Mouse (Mus musculus) spleen, adult 2 months (tissue): ENCODE measurements around the gene Bdh1. TPM values are rescaled to one million over a fixed set of nuclear protein-coding genes. Genes with fewer than 3 reads are reported as not detected.

Source experiments
- DNase-seq, 2 experiments: peaks; one replicate each; pipeline versions ENCODE4 v3.0.0 to v3.0.0-alpha.2; 2012 to 2021; ENCODE audit warnings: low spot score in 2 of 2, low read depth in 1 of 2
- H3K27ac ChIP-seq: fragments of 200-500 bp; 2 replicates; pipeline ENCODE4 v1.5.1; 2012; ENCODE audit warnings: low read length, inconsistent platforms; ENCODE audit not compliant: insufficient read depth
- H3K27me3 ChIP-seq: fragments of 200-500 bp; 2 replicates; pipeline ENCODE4 v1.6.1; 2012; ENCODE audit warnings: mild to moderate bottlenecking, moderate library complexity, low read length, inconsistent platforms; ENCODE audit not compliant: control insufficient read depth, insufficient read depth
- H3K36me3 ChIP-seq: fragments of 200-500 bp; 2 replicates; pipeline ENCODE4 v1.6.1; 2012; ENCODE audit warnings: mild to moderate bottlenecking, low read length, inconsistent platforms; ENCODE audit not compliant: control insufficient read depth, insufficient read depth
- H3K4me1 ChIP-seq: fragments of 200-500 bp; 2 replicates; pipeline ENCODE4 v1.6.1; 2011; ENCODE audit warnings: inconsistent platforms; ENCODE audit not compliant: control insufficient read depth, insufficient read depth, insufficient read length
- H3K4me3 ChIP-seq: fragments of 200-500 bp; 2 replicates; pipeline ENCODE4 v1.5.1; 2011; ENCODE audit warnings: mild to moderate bottlenecking, inconsistent platforms; ENCODE audit not compliant: insufficient read depth, insufficient read length; ENCODE audit errors: extremely low read depth
- CTCF ChIP-seq: fragments of 200-500 bp; IDR thresholded peaks from 2 replicates; pipeline ENCODE4 v1.5.1; 2011; ENCODE audit warnings: mild to moderate bottlenecking, inconsistent platforms; ENCODE audit not compliant: insufficient read depth, insufficient read length, insufficient replicate concordance; ENCODE audit errors: extremely low read depth
- POLR2A ChIP-seq: fragments of 200-500 bp; IDR thresholded peaks from 2 replicates; pipeline ENCODE4 v1.6.1; 2011; ENCODE audit warnings: low read depth, low read length, inconsistent platforms
- WGBS: fragments of 180-500 bp; shearing (Covaris S2); methylation state at CpG from one replicate; pipeline ENCODE4 v1.1.7; 2018; 5-methylcytosine and 5-hydroxymethylcytosine counted together
- polyA plus RNA-seq: library from polyadenylated mRNA; depleted of rRNA; stranded (reverse); fragments of >200 nt; gene quantifications from 2 replicates; pipeline ENCODE4 v1.2.3, GENCODE M21; 2012

Bdh1 gene
- polyA plus RNA-seq, 1 experiment, result 10.9 TPM

DNA sequence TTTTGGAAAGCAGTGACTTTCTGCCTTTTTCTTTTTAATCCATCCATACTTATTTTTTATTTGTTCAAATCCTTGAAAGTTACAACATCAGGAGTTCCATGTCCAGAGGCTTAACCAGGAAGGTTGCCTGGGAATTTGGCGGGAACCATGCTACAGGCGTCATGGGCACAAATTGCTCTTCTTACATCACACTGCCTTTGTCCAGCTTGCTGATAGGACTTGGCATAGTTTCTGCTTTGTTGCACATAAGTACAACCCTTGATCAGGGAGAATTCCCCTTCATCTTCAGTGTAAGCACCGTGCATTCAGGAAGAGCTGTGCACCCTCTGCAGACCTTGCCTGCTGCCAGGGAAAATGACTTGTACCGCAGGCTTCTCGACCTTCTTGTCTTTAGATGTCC, 17.4 kb downstream of the Bdh1 start:
- no peak for TF ChIP-seq CTCF
- TF ChIP-seq POLR2A, result no peak
- 91% methylated on average over 5 of the region's 5 CpGs for WGBS
- H3K4me3 ChIP-seq, result no peak overlapping the region
- DNase-seq, result no peak
- no peak overlapping the region for H3K27ac ChIP-seq
- no peaks in the 10 kb centered on the region for H3K27me3 ChIP-seq
- H3K4me1 ChIP-seq, result no peaks in the 10 kb centered on the region
- no peaks in the 10 kb centered on the region; the same call in 1 of the 2 replicates for H3K36me3 ChIP-seq

DNA sequence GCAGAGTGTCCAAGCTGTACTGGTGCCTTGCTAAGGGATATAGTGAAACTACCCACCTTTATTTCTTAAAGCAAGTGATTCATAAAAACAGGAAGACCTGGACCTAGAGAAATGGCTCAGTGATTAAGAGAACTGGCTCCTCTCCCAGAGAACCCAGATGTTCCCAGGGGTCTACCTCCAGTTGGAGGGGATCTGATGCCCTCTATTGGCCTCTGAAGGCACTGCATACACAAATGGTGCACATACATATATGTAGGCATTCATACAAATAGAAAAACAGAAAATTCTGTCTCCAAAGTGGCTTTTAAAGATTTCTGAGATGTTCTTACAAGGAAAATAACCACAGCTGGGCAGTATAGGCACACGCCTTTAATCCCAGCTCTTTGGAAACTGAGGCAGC, 18.0 kb downstream of the Bdh1 start:
- Histone ChIP-seq H3K27me3 (no peaks in the 10 kb centered on the region), H3K4me3 (no peak overlapping the region), H3K27ac (no peak overlapping the region), H3K4me1 (no peaks in the 10 kb centered on the region), H3K36me3 (no peaks in the 10 kb centered on the region; the same call in 1 of the 2 replicates)
- TF ChIP-seq POLR2A (no peak), CTCF (no peak)
- DNase-seq, result no peak
- 90% methylated on average over 1 of the region's 1 CpGs for WGBS

DNA sequence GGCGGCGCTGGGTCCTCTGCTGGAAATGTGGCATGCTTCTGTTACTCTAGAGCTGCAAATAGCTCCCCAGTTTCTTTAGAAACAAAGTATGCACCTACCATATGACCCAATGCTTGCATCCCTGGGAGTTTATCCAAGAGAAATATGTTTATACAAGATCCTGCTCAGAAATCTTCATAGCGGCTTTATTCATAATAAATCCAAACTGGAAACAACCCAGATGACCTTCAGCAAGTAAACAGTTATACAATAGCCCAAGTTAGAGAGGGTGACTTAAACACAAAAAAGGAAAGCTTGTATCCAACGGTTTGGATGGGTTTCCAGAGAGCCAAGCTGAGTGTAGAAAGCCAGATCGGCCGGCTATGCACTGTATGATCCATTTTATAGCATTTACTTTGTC, 22.4 kb downstream of the Bdh1 start:
- DNase-seq, result no peak
- TF ChIP-seq POLR2A (no peak), CTCF (no peak)

DNA sequence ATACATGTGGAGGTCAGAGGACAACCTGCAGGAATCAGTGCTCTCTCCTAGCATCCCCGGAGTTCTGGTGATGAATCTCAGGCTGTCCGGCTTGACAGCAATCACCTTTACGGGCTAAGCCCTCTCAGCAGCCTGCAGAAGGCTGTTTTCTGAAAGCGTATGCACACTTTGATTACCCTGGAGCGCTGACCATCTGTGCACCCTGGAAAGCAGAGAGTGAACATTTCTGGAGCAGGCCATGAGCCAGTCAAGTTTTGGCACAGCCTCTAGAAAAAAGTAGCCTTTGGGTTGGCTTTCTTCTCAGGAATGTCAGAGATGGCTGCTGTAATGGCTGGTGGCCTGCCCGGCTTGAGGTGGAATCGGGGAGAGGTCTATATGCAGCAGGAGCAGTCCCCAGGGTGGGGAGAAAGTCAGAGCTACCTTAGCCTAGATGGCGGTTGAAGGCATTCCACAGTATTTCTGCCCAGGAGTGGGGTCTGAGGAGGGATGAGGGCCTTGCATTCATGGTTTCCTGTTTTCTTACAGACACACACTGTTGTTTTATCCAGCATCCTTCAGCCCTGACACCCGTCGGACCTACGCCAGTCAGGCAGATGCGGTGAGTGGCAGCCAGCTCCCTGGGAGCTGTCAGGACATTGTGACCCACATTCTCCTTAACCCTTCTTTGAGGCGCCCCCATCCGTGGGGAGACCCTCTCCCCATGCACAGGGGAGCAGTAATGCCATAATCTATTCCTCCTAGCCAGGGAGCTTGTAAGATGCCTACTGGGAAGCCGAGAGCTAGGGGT, 24.2 kb downstream of the Bdh1 start:
- Histone ChIP-seq H3K4me3 (no peak overlapping the region), H3K27me3 (no peaks in the 10 kb centered on the region), H3K4me1 (no peaks in the 10 kb centered on the region), H3K36me3 (no peaks in the 10 kb centered on the region), H3K27ac (no peak overlapping the region)
- no peak for TF ChIP-seq CTCF
- TF ChIP-seq POLR2A, result no peak
- 95% methylated on average over 15 of the region's 15 CpGs for WGBS
- no peak for DNase-seq

More for the DNA sequence above, 22.4 kb downstream of the Bdh1 start:
- 95% methylated on average over 6 of the region's 6 CpGs for WGBS
- Histone ChIP-seq H3K36me3 (no peaks in the 10 kb centered on the region), H3K4me3 (no peak overlapping the region), H3K4me1 (no peaks in the 10 kb centered on the region), H3K27ac (no peak overlapping the region), H3K27me3 (no peaks in the 10 kb centered on the region)

DNA sequence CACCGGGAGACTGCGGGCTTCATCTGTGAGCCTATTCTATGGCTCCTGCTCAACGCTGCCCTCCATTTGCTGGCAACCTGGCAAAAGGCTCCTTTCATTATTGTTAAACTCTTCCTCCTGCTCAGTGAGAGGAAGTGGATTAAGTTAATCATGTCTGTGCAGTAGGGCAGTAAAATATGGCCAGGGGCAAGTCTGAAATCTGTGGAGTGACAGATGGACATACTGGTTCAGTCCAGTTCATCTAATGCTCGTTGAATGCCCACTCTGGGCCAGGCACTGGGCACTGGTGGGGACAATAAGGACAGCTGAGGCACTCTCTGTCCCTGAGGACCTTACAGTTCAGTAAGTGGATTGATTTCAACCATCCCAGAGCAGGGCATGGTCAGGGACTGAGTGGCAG, 27.9 kb downstream of the Bdh1 start:
- TF ChIP-seq POLR2A (no peak), CTCF (no peak)
- no peak overlapping the region for H3K27ac ChIP-seq
- no peak overlapping the region for H3K4me3 ChIP-seq
- 89% methylated on average over 4 of the region's 4 CpGs for WGBS
- H3K36me3 ChIP-seq, result no peaks in the 10 kb centered on the region
- no peaks in the 10 kb centered on the region for H3K27me3 ChIP-seq
- no peaks in the 10 kb centered on the region for H3K4me1 ChIP-seq
- no peak for DNase-seq

DNA sequence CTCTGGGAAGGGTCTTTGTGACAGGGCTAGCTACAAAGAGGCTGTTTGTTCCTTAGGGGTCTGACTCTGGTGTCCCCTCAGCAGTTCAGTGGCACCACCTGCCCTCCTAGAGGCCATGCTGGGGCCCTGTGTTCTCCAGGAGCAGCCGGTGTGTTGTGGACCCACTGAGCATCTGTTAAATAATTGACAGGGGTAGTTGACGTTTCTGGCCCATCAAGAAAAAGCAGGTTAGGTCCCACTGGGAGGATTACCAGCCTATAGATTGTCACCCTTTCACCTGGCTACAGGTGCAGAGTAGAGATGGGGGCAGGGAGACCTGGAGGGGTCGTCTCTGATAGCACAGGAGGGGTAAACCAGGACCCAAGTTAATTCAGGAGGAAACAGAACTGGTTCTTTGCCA, 29.2 kb downstream of the Bdh1 start:
- WGBS, result 88% methylated on average over 3 of the region's 3 CpGs
- Histone ChIP-seq H3K27me3 (no peaks in the 10 kb centered on the region), H3K4me3 (no peak overlapping the region), H3K27ac (no peak overlapping the region), H3K36me3 (no peaks in the 10 kb centered on the region), H3K4me1 (no peaks in the 10 kb centered on the region)
- no peak for TF ChIP-seq CTCF
- no peak for TF ChIP-seq POLR2A
- no peak for DNase-seq

DNA sequence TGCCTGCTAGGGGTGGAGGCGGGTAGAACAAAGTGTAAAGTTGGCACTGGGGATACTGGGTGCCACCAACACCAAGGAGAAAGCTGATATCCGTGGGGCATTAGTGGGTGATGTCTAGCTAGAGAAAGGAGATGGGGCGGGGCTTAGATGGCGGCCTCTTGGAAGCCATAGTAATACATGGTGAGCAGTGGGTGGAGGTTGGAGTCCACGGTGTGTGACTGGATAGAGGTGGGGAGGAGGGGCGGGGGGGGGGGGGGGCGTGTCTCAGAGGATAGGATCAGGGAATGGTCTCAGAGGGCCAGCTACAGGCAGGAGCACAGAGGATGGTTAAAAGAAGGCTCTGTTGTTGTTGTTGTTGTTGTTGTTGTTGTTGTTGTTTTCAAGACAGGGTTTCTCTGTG, 30.4 kb downstream of the Bdh1 start:
- no peak for DNase-seq
- Histone ChIP-seq H3K4me1 (no peaks in the 10 kb centered on the region), H3K36me3 (no peaks in the 10 kb centered on the region), H3K4me3 (no peak overlapping the region), H3K27me3 (no peaks in the 10 kb centered on the region), H3K27ac (no peak overlapping the region)
- no peak for TF ChIP-seq CTCF
- no peak for TF ChIP-seq POLR2A
- WGBS, result 84% methylated on average over 6 of the region's 7 CpGs
